Mouse (Mus musculus) heart, adult 2 months (tissue): Measurements from ENCODE around the gene Add2. TPM values are rescaled to one million over a fixed set of nuclear protein-coding genes. Genes with fewer than 3 reads are reported as not detected.
A peak's percentile ranks its signal among the peaks of the same experiment; 100 is the strongest.

Experiments used
- DNase-seq, 2 experiments: peaks; one replicate each; pipeline ENCODE4 v3.0.0; 2021
- H3K27ac ChIP-seq: fragments of 200-600 bp; 2 replicates; pipeline ENCODE4 v1.8.1; 2022
- H3K27me3 ChIP-seq: fragments of 200-500 bp; 2 replicates; pipeline ENCODE4 v1.6.1; 2012; ENCODE audit warnings: mild to moderate bottlenecking, low read length, inconsistent platforms, mixed read lengths; ENCODE audit not compliant: control insufficient read depth, insufficient read depth
- H3K36me3 ChIP-seq: fragments of 200-500 bp; 2 replicates; pipeline ENCODE4 v1.6.1; 2012; ENCODE audit warnings: low read length, inconsistent platforms; ENCODE audit not compliant: control insufficient read depth, insufficient read depth
- H3K4me1 ChIP-seq: fragments of 200-500 bp; 2 replicates; pipeline ENCODE4 v1.6.1; 2011; ENCODE audit warnings: low read length; ENCODE audit not compliant: control insufficient read depth, insufficient read depth
- H3K4me3 ChIP-seq: fragments of 200-600 bp; 2 replicates; pipeline ENCODE4 v1.8.1; 2022
- H3K79me2 ChIP-seq: fragments of 200-500 bp; replicated peaks from 2 replicates; pipeline ENCODE4 v1.6.1; 2012; ENCODE audit warnings: mild to moderate bottlenecking, inconsistent platforms, low read length, moderate library complexity, mixed read lengths; ENCODE audit not compliant: control insufficient read depth, insufficient read depth
- H3K9ac ChIP-seq: fragments of 200-500 bp; 2 replicates; pipeline ENCODE4 v1.6.1; 2012; ENCODE audit warnings: low read depth, mild to moderate bottlenecking, control low read depth, inconsistent platforms, low read length, mixed read lengths
- CTCF ChIP-seq: fragments of 200-600 bp; IDR thresholded peaks from 2 replicates; pipeline ENCODE4 v1.8.1; 2022; ENCODE audit warnings: antibody characterized with exemption, mild to moderate bottlenecking, moderate library complexity
- EP300 ChIP-seq: fragments of 200-500 bp; IDR thresholded peaks from 2 replicates; pipeline ENCODE4 v1.6.1; 2011; ENCODE audit warnings: low read depth, low read length, control low read depth; ENCODE audit not compliant: insufficient read depth
- POLR2A ChIP-seq: fragments of 200-500 bp; IDR thresholded peaks from 2 replicates; pipeline ENCODE4 v1.6.1; 2011; ENCODE audit warnings: mild to moderate bottlenecking, low read depth, low read length, control low read depth; ENCODE audit not compliant: insufficient read depth
- WGBS: fragments of 180-500 bp; shearing (Covaris S2); methylation state at CpG from one replicate; pipeline ENCODE4 v1.1.7; 2018; 5-methylcytosine and 5-hydroxymethylcytosine counted together
- intact Hi-C: fragments of 180-260 bp; cut with DNase I; formaldehyde crosslinking; loops from one replicate; pipeline ENCODE4 v1.15.1; 2025
- polyA plus RNA-seq: library from polyadenylated mRNA; depleted of rRNA; stranded (reverse); fragments of >200 nt; gene quantifications from 2 replicates; pipeline ENCODE4 v1.2.3, GENCODE M21; 2012
- total RNA-seq, 2 experiments: library from RNA; stranded (reverse); gene quantifications; 2 replicates each; pipeline ENCODE4 v1.2.3; 2021

The Add2 gene
- total and polyA plus RNA-seq, 3 experiments: 0.16 to 0.39 (median 0.25) TPM

DNA sequence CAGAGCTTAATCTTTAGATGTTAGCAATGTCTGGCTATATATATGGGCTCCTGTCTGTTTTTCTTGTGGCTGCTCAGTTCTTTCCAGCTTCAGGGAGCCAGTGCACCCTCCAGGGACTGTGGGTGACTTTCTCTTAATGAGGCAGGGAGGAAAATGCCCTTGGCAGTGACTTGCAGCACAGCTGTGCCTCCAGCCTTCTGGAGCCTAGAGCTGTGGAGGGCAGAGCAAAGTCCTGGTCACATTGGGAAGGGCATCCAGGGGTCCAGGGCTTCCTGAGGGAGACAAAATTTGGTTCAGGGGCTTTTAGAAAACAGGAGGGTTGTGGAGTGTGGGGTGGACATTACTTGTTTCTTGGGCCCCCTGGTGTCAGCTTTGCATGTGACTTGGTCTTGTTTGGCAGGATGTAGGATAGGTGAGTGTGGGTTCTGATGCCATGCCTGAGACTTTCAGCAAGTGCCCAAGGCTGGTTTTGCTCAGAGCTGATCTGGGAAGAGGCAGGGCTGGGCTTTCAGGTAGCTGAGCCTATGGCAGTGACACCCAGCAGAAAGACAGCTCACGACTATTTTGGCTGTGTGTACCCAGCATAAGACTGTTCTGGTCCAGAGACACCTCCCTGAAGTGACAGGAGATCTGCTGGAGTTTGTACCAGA, 50.0 kb downstream of the Add2 start:
- WGBS: 90% methylated on average over 1 of the region's 1 CpGs
- H3K27ac ChIP-seq: no peak overlapping the region
- no peak overlapping the region for H3K4me3 ChIP-seq
- H3K27me3 ChIP-seq: no peaks in the 10 kb centered on the region; the same call in 1 of the 2 replicates
- TF ChIP-seq EP300 (no peak), POLR2A (no peak), CTCF (no peak)
- intact Hi-C loops: no loop called here
- no peaks in the 10 kb centered on the region for H3K36me3 ChIP-seq
- DNase-seq: no peak
- H3K9ac ChIP-seq: no peak overlapping the region
- H3K4me1 ChIP-seq: no peaks in the 10 kb centered on the region
- H3K79me2 ChIP-seq: no peaks in the 10 kb centered on the region

- DNase-seq: no peak
- Histone ChIP-seq H3K27ac (no peak overlapping the region), H3K79me2 (no peaks in the 10 kb centered on the region), H3K27me3 (no peaks in the 10 kb centered on the region; the same call in 1 of the 2 replicates), H3K4me1 (no peaks in the 10 kb centered on the region), H3K4me3 (no peak overlapping the region), H3K36me3 (no peaks in the 10 kb centered on the region), H3K9ac (no peak overlapping the region)
- TF ChIP-seq POLR2A (no peak), EP300 (no peak), CTCF (no peak)
- intact Hi-C loops: no loop called here
Measured at GRCm38 (mm10) chr6:86079323-86079722, 50.8 kb downstream of the Add2 start.

DNA sequence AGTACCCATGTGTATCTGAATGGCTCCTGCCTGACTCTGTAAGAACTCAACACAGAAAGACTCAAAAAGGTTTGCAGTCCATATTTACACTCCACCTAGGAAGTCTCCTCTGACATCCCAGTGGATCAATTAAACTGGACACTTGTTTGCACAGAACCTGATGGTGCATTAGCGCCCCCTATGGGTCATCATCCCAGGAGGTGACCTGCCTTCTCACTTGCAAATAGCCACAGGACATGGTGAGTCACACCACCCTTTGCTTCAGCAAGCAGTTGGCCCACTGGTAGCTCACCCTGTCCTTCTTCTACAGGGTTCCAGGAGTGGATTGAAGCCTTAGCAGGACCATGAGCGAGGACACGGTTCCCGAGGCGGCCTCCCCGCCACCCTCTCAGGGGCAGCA, 57.0 kb downstream of the Add2 start:
- DNase-seq: peak; percentile 17 to 21
- TF ChIP-seq POLR2A (no peak), EP300 (no peak), CTCF (peak; percentile 65)

GRCm38 (mm10) chr6:86086851-86087571, 58.5 kb downstream of the Add2 start:
- Histone ChIP-seq H3K79me2 (no peaks in the 10 kb centered on the region), H3K27me3 (no peaks in the 10 kb centered on the region), H3K9ac (no peak overlapping the region), H3K4me3 (no peak overlapping the region), H3K36me3 (no peaks in the 10 kb centered on the region), H3K4me1 (no peaks in the 10 kb centered on the region), H3K27ac (no peak overlapping the region)
- DNase-seq: peak; percentile 26 to 39
- 34% methylated on average over 9 of the region's 9 CpGs for WGBS
- no peak for TF ChIP-seq POLR2A
- TF ChIP-seq CTCF: no peak
- TF ChIP-seq EP300: no peak
- intact Hi-C loops: no loop called here

More for the DNA sequence above, 57.0 kb downstream of the Add2 start:
- WGBS: 65% methylated on average over 6 of the region's 6 CpGs
- H3K4me3 ChIP-seq: no peak overlapping the region
- H3K36me3 ChIP-seq: no peaks in the 10 kb centered on the region
- no peaks in the 10 kb centered on the region; the same call in 1 of the 2 replicates for H3K27me3 ChIP-seq
- intact Hi-C loops: loop anchor here (2.0 kb wide), 1 partner anchor 65 kb away; no protein-coding TSS in a partner anchor
- no peak overlapping the region for H3K27ac ChIP-seq
- no peaks in the 10 kb centered on the region for H3K4me1 ChIP-seq
- H3K9ac ChIP-seq: no peak overlapping the region
- H3K79me2 ChIP-seq: no peaks in the 10 kb centered on the region

DNA sequence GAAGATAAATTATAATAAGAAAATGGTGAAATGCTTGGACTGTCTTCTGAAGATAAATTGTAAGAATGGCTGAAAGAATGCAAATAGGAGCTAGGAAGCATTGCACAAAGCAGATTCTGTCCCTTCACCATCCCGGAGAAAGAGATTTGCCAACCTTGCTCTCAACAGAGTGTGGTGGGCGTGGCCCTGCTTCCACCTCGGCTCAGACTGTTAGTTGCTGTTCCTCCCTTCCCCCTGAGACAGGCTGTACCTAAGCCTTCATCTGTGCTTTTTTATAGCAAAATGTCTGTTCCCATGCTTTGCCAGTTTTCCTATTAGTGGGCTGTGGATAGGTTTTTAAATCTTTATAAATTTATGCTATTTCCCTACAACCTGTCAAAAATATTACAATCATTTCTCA, 59.3 kb downstream of the Add2 start:
- intact Hi-C loops: no loop called here
- WGBS: 44% methylated on average over 3 of the region's 3 CpGs
- no peaks in the 10 kb centered on the region for H3K27me3 ChIP-seq

More for the DNA sequence above, 59.3 kb downstream of the Add2 start:
- Histone ChIP-seq H3K27ac (no peak overlapping the region), H3K4me1 (no peaks in the 10 kb centered on the region), H3K36me3 (no peaks in the 10 kb centered on the region), H3K9ac (no peak overlapping the region), H3K79me2 (no peaks in the 10 kb centered on the region), H3K4me3 (no peak overlapping the region)
- no peak for DNase-seq
- TF ChIP-seq POLR2A: no peak
- TF ChIP-seq EP300: no peak
- TF ChIP-seq CTCF: no peak
